Mouse (Mus musculus) CH12.LX (cell line): ENCODE measurements at regions not wholly inside any gene's neighbourhood (a gene's known extent, or its start where the extent isn't known, plus 50 kb on each side); places are given as distances from the start of the nearest gene placed in this dataset.

Experiments
- DNase-seq: peaks from one replicate; pipeline ENCODE4 v3.0.0-alpha.2; 2013; ENCODE audit errors: extremely low read depth
- H3K27ac ChIP-seq: 2 replicates; pipeline ENCODE4 v1.5.1; 2012; ENCODE audit warnings: low read depth, mild to moderate bottlenecking, control low read depth, moderate library complexity; ENCODE audit not compliant: insufficient read depth
- H3K27me3 ChIP-seq: replicated peaks from 2 replicates; pipeline ENCODE3; 2012; ENCODE audit warnings: inconsistent platforms
- H3K36me3 ChIP-seq, 2 experiments: replicated peaks in 1 of 2; 2 replicates each; pipeline versions ENCODE3 to v1.6.1; 2012; ENCODE audit warnings: inconsistent platforms in 1 of 2, low read length in 1 of 2, mild to moderate bottlenecking in 1 of 2, mixed read lengths in 1 of 2, moderate library complexity in 1 of 2; ENCODE audit not compliant: control insufficient read depth in 1 of 2, insufficient read depth in 1 of 2
- H3K4me1 ChIP-seq, 2 experiments: 2 replicates each; pipeline ENCODE4 v1.6.1; 2012; ENCODE audit warnings: inconsistent platforms in 1 of 2, moderate library complexity in 1 of 2; ENCODE audit not compliant: insufficient read depth in 2 of 2, control insufficient read depth in 1 of 2
- H3K4me2 ChIP-seq: 2 replicates; pipeline ENCODE4 v1.6.1; 2012; ENCODE audit warnings: low read depth, mild to moderate bottlenecking, control low read depth; ENCODE audit not compliant: poor library complexity, insufficient read depth, severe bottlenecking
- H3K4me3 ChIP-seq, 3 experiments: fragments of 150-350 bp in 1 of 3; sonication (generic) in 1 of 3; replicated peaks in 1 of 3; 2 replicates each; pipeline versions ENCODE3 to v1.5.1; 2011 to 2012; ENCODE audit warnings: low read depth in 2 of 3, low read length in 2 of 3, mild to moderate bottlenecking in 2 of 3, moderate library complexity in 2 of 3, control low read depth in 1 of 3, improper control_type of control experiment in 1 of 3, inconsistent platforms in 1 of 3, mixed read lengths in 1 of 3; ENCODE audit not compliant: poor library complexity in 1 of 3
- H3K79me2 ChIP-seq: replicated peaks from 2 replicates; pipeline ENCODE4 v1.6.1; 2012; ENCODE audit warnings: mild to moderate bottlenecking, moderate library complexity; ENCODE audit not compliant: control insufficient read depth, poor library complexity, insufficient read depth, severe bottlenecking; ENCODE audit errors: extremely low read depth
- H3K9ac ChIP-seq: 2 replicates; pipeline ENCODE4 v1.6.1; 2012; ENCODE audit warnings: low read depth, mild to moderate bottlenecking, control low read depth, moderate library complexity; ENCODE audit not compliant: insufficient read depth
- H3K9me3 ChIP-seq: replicated peaks from 2 replicates; pipeline ENCODE3; 2012; ENCODE audit warnings: low read length, inconsistent platforms, mixed read lengths
- BHLHE40 ChIP-seq: IDR thresholded peaks from 2 replicates; pipeline ENCODE4 v1.6.1; 2011; ENCODE audit warnings: mild to moderate bottlenecking, low read depth, low read length, improper control_type of control experiment
- CHD1 ChIP-seq: IDR thresholded peaks from 2 replicates; pipeline ENCODE4 v1.6.1; 2012; ENCODE audit warnings: low read depth, low read length, improper control_type of control experiment, inconsistent platforms
- CHD2 ChIP-seq: IDR thresholded peaks from 2 replicates; pipeline ENCODE4 v1.6.1; 2011; ENCODE audit warnings: low read length, improper control_type of control experiment
- CTCF ChIP-seq, 2 experiments: IDR thresholded peaks in 1 of 2; conservative IDR thresholded peaks in 1 of 2; 2 replicates each; pipeline ENCODE4 v1.5.1; 2011 to 2012; ENCODE audit warnings: low read depth in 2 of 2, low read length in 2 of 2, improper control_type of control experiment in 1 of 2, inconsistent platforms in 1 of 2, mild to moderate bottlenecking in 1 of 2, moderate library complexity in 1 of 2
- E2F4 ChIP-seq: IDR thresholded peaks from 2 replicates; pipeline ENCODE4 v1.6.1; 2011; ENCODE audit warnings: low read depth, low read length, improper control_type of control experiment; ENCODE audit not compliant: insufficient replicate concordance
- ELF1 ChIP-seq: IDR thresholded peaks from 2 replicates; pipeline ENCODE4 v1.6.1; 2014; ENCODE audit warnings: low read depth, mild to moderate bottlenecking, inconsistent platforms, low read length, improper control_type of control experiment
- EP300 ChIP-seq: IDR thresholded peaks from 2 replicates; pipeline ENCODE4 v1.6.1; 2011; ENCODE audit warnings: low read length, improper control_type of control experiment
- GABPA ChIP-seq: IDR thresholded peaks from 2 replicates; pipeline ENCODE4 v1.6.1; 2012; ENCODE audit warnings: low read depth, low read length, improper control_type of control experiment, inconsistent platforms; ENCODE audit not compliant: insufficient replicate concordance
- HCFC1 ChIP-seq: IDR thresholded peaks from 2 replicates; pipeline ENCODE4 v1.6.1; 2012; ENCODE audit warnings: low read depth, mild to moderate bottlenecking, inconsistent platforms, low read length, improper control_type of control experiment
- IRF4 ChIP-seq: IDR thresholded peaks from 2 replicates; pipeline ENCODE4 v1.6.1; 2014; ENCODE audit warnings: low read depth, mild to moderate bottlenecking, inconsistent platforms, low read length, improper control_type of control experiment
- JUND ChIP-seq: conservative IDR thresholded peaks from 2 replicates; pipeline ENCODE4 v1.6.1; 2011; ENCODE audit warnings: low read depth, low read length, improper control_type of control experiment
- MAFK ChIP-seq: IDR thresholded peaks from 2 replicates; pipeline ENCODE4 v1.6.1; 2011; ENCODE audit warnings: low read length, improper control_type of control experiment; ENCODE audit not compliant: insufficient replicate concordance
- MAX ChIP-seq: IDR thresholded peaks from 2 replicates; pipeline ENCODE4 v1.6.1; 2011; ENCODE audit warnings: low read length, improper control_type of control experiment
- MXI1 ChIP-seq: IDR thresholded peaks from 2 replicates; pipeline ENCODE4 v1.6.1; 2011; ENCODE audit warnings: mild to moderate bottlenecking, low read depth, low read length, improper control_type of control experiment
- MYC ChIP-seq: IDR thresholded peaks from 2 replicates; pipeline ENCODE4 v1.6.1; 2011; ENCODE audit warnings: low read depth, mild to moderate bottlenecking, improper control_type of control experiment, low read length
- NELFE ChIP-seq: IDR thresholded peaks from 2 replicates; pipeline ENCODE4 v1.6.1; 2011; ENCODE audit warnings: low read depth, low read length, improper control_type of control experiment
- NRF1 ChIP-seq: IDR thresholded peaks from 2 replicates; pipeline ENCODE4 v1.6.1; 2014; ENCODE audit warnings: low read depth, mild to moderate bottlenecking, inconsistent platforms, low read length, improper control_type of control experiment, moderate library complexity
- PAX5 ChIP-seq: IDR thresholded peaks from 2 replicates; pipeline ENCODE4 v1.6.1; 2012; ENCODE audit warnings: low read length, inconsistent platforms, mixed read lengths
- POLR2A ChIP-seq: IDR thresholded peaks from 2 replicates; pipeline ENCODE4 v1.6.1; 2011; ENCODE audit warnings: low read depth, mild to moderate bottlenecking, improper control_type of control experiment, low read length
- RAD21 ChIP-seq: IDR thresholded peaks from 2 replicates; pipeline ENCODE4 v1.6.1; 2011; ENCODE audit warnings: low read depth, mild to moderate bottlenecking, low read length, improper control_type of control experiment, moderate library complexity
- SIN3A ChIP-seq: IDR thresholded peaks from 2 replicates; pipeline ENCODE4 v1.6.1; 2012; ENCODE audit warnings: low read length, improper control_type of control experiment, inconsistent platforms
- SMC3 ChIP-seq: IDR thresholded peaks from 2 replicates; pipeline ENCODE4 v1.6.1; 2011; ENCODE audit warnings: low read depth, low read length, improper control_type of control experiment
- TBP ChIP-seq: conservative IDR thresholded peaks from 2 replicates; pipeline ENCODE4 v1.6.1; 2011; ENCODE audit warnings: low read depth, low read length, improper control_type of control experiment
- UBTF ChIP-seq: IDR thresholded peaks from 2 replicates; pipeline ENCODE4 v1.6.1; 2012; ENCODE audit warnings: low read depth, mild to moderate bottlenecking, inconsistent platforms, low read length, improper control_type of control experiment, moderate library complexity
- USF1 ChIP-seq: IDR thresholded peaks from 2 replicates; pipeline ENCODE4 v1.6.1; 2014; ENCODE audit warnings: low read depth, mild to moderate bottlenecking, inconsistent platforms, low read length, improper control_type of control experiment
- ZKSCAN1 ChIP-seq: IDR thresholded peaks from 2 replicates; pipeline ENCODE4 v1.6.1; 2012; ENCODE audit warnings: low read depth, inconsistent platforms, low read length, improper control_type of control experiment, borderline replicate concordance
- ZNF384 ChIP-seq: IDR thresholded peaks from 2 replicates; pipeline ENCODE4 v1.6.1; 2012; ENCODE audit warnings: low read depth, low read length, improper control_type of control experiment, inconsistent platforms
- dilution Hi-C: fragments of 300-500 bp; cut with MboI; formaldehyde crosslinking; loops from 2 replicates; pipeline ENCODE4 v1.14.3; 2020; ENCODE audit warnings: low sequenced_read_pairs; ENCODE audit not compliant: extremely low pct_unique_long_range_greater_than_20kb, extremely low pct_ligation_motif_present
- in situ Hi-C: fragments of 300-500 bp; cut with MboI; formaldehyde crosslinking; loops from 3 replicates; pipeline ENCODE4 v1.14.3; 2019; ENCODE audit warnings: low sequenced_read_pairs, low pct_ligation_motif_present, low pct_unique_long_range_greater_than_20kb, mixed read lengths

DNA sequence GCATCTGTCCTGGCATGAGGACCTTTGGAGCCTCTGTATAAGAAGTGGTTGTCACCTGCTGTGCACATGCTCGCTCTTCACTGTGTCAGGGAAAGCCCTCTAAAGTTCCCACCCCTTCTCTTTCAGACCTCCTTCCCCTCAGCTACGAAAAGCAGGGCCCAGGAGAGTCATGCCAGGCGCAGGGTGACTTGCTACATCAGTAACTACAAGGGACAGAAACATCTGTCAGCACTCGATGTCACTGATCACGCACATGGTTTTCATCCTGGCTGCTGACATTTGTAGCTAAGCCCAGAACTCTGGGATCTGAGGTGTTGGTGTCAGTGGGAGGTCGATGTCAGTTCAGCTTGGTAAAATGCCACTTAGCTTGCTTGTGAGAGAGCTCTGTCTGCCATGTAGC, 137.3 kb downstream of the En1 start:
- no peaks in the 10 kb centered on the region for H3K36me3 ChIP-seq
- in situ Hi-C loops (no loop called here), dilution Hi-C loops (no loop called here)
- H3K4me2 ChIP-seq = no peak overlapping the region
- no peak for DNase-seq
- H3K79me2 ChIP-seq = no peaks in the 10 kb centered on the region
- no peaks in the 10 kb centered on the region for H3K27me3 ChIP-seq
- H3K9ac ChIP-seq = no peak overlapping the region
- no peaks in the 10 kb centered on the region for H3K9me3 ChIP-seq
- no peak overlapping the region for H3K27ac ChIP-seq
- TF ChIP-seq EP300 (no peak), ZNF384 (no peak), CHD1 (no peak), IRF4 (no peak), BHLHE40 (no peak), MYC (no peak), E2F4 (no peak), USF1 (no peak), MAX (no peak), TBP (no peak)
- H3K4me3 ChIP-seq = no peak overlapping the region
- H3K4me1 ChIP-seq = peaks cover 3 to 11% of the 10 kb centered on the region in 2 experiments

DNA sequence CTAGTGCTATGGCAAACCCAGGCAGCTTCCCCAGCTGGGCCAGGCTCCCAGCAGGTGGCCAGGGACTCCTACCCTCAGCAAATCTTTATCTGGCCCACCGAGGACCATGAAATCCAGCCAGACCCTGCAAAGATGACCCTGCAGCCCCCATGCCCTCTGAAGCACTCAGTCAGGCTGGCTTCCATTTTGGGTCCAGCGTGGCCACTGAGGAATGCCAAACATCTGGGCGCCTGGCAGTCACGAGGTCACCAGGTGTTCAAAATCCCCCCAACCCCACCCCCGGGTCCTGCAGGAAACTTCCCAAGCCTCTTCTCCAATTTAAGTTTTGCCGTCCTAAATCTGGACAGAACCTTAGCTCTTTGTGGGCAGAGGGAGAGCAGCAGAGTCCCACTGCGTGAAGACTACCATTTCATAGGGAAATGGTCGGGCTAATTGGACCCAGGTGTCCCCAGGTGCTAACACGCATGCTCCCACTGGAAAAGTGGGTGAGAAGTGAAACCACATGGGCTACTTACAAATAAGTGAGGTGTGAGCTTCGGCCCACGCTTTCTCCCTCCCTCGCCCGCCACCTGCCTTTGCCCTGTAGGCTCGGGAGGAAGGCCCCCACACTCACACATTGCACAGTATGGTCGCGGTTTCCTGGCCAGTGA, 139.0 kb downstream of the En1 start:
- no peak overlapping the region for H3K4me2 ChIP-seq
- no peaks in the 10 kb centered on the region for H3K9me3 ChIP-seq
- H3K36me3 ChIP-seq = no peaks in the 10 kb centered on the region
- peaks cover 3 to 11% of the 10 kb centered on the region in 2 experiments for H3K4me1 ChIP-seq
- dilution Hi-C loops (no loop called here), in situ Hi-C loops (no loop called here)
- H3K79me2 ChIP-seq = no peaks in the 10 kb centered on the region
- H3K27me3 ChIP-seq = no peaks in the 10 kb centered on the region
- no peak overlapping the region for H3K9ac ChIP-seq
- DNase-seq = no peak
- no peak overlapping the region for H3K4me3 ChIP-seq
- no peak overlapping the region for H3K27ac ChIP-seq
- TF ChIP-seq CTCF (conservative IDR thresholded peaks at IDR 0.05 in 1 of 2, IDR thresholded peaks at IDR 0.05 in 1 of 2; ENCODE audit: low read depth in 2 of 2, low read length in 2 of 2) (no peak), RAD21 (no peak), GABPA (no peak), BHLHE40 (no peak), ELF1 (no peak), CHD2 (no peak), POLR2A (no peak), SIN3A (no peak), NELFE (no peak), MAFK (no peak), SMC3 (no peak), NRF1 (no peak), PAX5 (no peak), USF1 (no peak), ZKSCAN1 (no peak), HCFC1 (no peak), MXI1 (no peak), JUND (no peak), UBTF (no peak), MAX (no peak)
